Mouse (Mus musculus) lung, postnatal 0 days (tissue): ENCODE data around the gene Gm498. TPM values are rescaled to one million over a fixed set of nuclear protein-coding genes. Genes with fewer than 3 reads are reported as not detected.

ENCODE experiments used
- ATAC-seq: fragments of 200-750 bp; cut with Nextera tagmentation; 2 replicates; pipeline ENCODE4 v1.8.0; 2017; ENCODE audit warnings: moderate library complexity
- DNase-seq: peaks from one replicate; pipeline ENCODE4 v3.0.0-alpha.2; 2016; ENCODE audit warnings: low spot score
- H3K27ac ChIP-seq: fragments of 300-500 bp; sonication (generic); 2 replicates; pipeline ENCODE4 v1.5.1; 2014; ENCODE audit warnings: antibody characterized with exemption, mild to moderate bottlenecking, low read length, mixed read lengths
- H3K27me3 ChIP-seq: fragments of 300-500 bp; sonication (generic); replicated peaks from 2 replicates; pipeline ENCODE4 v1.6.1; 2014; ENCODE audit warnings: low read length, mixed read lengths; ENCODE audit not compliant: insufficient read depth
- H3K36me3 ChIP-seq: fragments of 300-500 bp; sonication (generic); 2 replicates; pipeline ENCODE4 v1.6.1; 2014; ENCODE audit warnings: low read length, mixed read lengths; ENCODE audit not compliant: insufficient read depth
- H3K4me1 ChIP-seq: fragments of 300-500 bp; sonication (generic); 2 replicates; pipeline ENCODE4 v1.6.1; 2014; ENCODE audit warnings: antibody characterized with exemption, low read depth, low read length, mixed read lengths; ENCODE audit not compliant: insufficient read depth
- H3K4me2 ChIP-seq: fragments of 300-500 bp; sonication (generic); replicated peaks from 2 replicates; pipeline ENCODE4 v1.6.1; 2014; ENCODE audit warnings: low read depth, mild to moderate bottlenecking, low read length, moderate library complexity, mixed read lengths
- H3K4me3 ChIP-seq: fragments of 300-500 bp; sonication (generic); 2 replicates; pipeline ENCODE4 v1.5.1; 2014; ENCODE audit warnings: low read depth, low read length
- H3K9ac ChIP-seq: fragments of 300-500 bp; sonication (generic); replicated peaks from 2 replicates; pipeline ENCODE4 v1.6.1; 2014; ENCODE audit warnings: low read depth, mild to moderate bottlenecking
- H3K9me3 ChIP-seq: fragments of 300-500 bp; sonication (generic); 2 replicates; pipeline ENCODE4 v1.6.1; 2016; ENCODE audit warnings: low read length, mixed read lengths
- CTCF ChIP-seq: IDR thresholded peaks from 2 replicates; pipeline ENCODE4 v1.5.1; 2016; ENCODE audit warnings: antibody characterized with exemption, mild to moderate bottlenecking
- EP300 ChIP-seq: IDR thresholded peaks from 2 replicates; pipeline ENCODE4 v1.6.1; 2016; ENCODE audit warnings: antibody characterized with exemption, mild to moderate bottlenecking, control low read depth
- WGBS: fragments of 180-500 bp; shearing (Covaris S2); extraction: QIAGEN DNeasy Blood & Tissue Kit; methylation state at CpG from one replicate; pipeline ENCODE4 v1.1.7; 2014; 5-methylcytosine and 5-hydroxymethylcytosine counted together
- polyA plus RNA-seq: library from polyadenylated mRNA; unstranded; fragments of >200 nt; fragmentation: Nextera tagmentation; extraction: Ambion mirVana; gene quantifications from 2 replicates; pipeline ENCODE4 v1.2.1, GENCODE M21; 2015

Gm498 gene
- not detected in 2 replicates for polyA plus RNA-seq

DNA sequence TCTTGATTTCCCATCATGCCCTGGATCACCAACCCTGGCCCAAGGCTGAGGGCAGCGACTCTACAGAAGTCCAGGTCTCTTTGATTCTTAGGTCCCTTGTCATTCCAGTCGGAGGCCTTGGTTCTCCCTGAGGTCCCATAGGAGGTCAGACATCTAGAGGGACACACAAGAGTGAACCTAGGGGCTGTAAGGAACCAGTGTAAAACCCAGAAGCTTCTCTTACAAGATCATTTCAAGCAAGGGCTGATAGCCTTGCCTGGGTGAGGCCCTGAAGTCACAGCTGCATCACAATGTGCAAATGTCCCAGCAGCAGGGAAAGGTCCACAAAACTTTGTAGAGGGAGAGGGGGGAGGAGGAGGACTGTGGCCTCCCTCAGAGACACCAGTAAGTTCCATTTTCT is at the start of gene Gm498:
Gene Gm498 (plus strand): TSS at position 301 of the 400 bp plus-strand sequence.
- H3K4me2 ChIP-seq = no peak within 1 kb of the TSS
- 76% methylated on average over 2 of the region's 2 CpGs for WGBS
- no peaks in the 10 kb centered on the region for H3K9me3 ChIP-seq
- no peak within 1 kb of the TSS for H3K27ac ChIP-seq
- no peak for ATAC-seq
- H3K9ac ChIP-seq = no peak within 1 kb of the TSS
- no peaks in the 10 kb centered on the region for H3K36me3 ChIP-seq
- DNase-seq = no peak
- no peak within 1 kb of the TSS for H3K4me3 ChIP-seq
- H3K4me1 ChIP-seq = no peaks in the 10 kb centered on the region
- H3K27me3 ChIP-seq = no peaks in the 10 kb centered on the region
- TF ChIP-seq EP300 (no peak), CTCF (no peak)

GRCm38 (mm10) chr7:143819201-143819600 is 47.4 kb upstream of the Gm498 start:
- no peaks in the 10 kb centered on the region for H3K9me3 ChIP-seq
- 63% methylated on average over 4 of the region's 4 CpGs for WGBS

DNA sequence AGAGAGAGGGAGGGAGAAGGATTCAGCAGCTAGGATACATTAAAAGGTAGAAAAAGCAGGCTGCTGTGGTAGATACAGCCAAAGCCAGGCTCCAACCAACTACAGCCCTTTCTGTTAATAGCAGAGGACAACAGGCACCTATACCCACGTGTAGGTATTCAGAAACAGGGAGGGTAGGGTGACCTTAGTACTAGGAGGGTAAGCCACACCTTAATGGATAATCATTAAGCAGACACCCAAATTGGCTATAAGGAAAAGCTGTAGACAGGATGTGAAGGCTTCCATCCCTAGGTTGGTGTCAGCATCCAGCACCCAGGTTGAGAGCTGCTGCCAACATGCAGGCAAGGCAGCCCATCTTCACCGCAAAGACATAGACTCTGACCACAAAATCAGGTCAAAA is 45.4 kb upstream of the Gm498 start:
- H3K9me3 ChIP-seq = no peaks in the 10 kb centered on the region
- no peaks in the 10 kb centered on the region for H3K36me3 ChIP-seq
- H3K27me3 ChIP-seq = no peaks in the 10 kb centered on the region
- no peak overlapping the region for H3K4me3 ChIP-seq
- no peak for ATAC-seq
- H3K27ac ChIP-seq = no peak overlapping the region
- peaks cover 5% of the 10 kb centered on the region; the same call in 1 of the 2 replicates for H3K4me1 ChIP-seq
- H3K9ac ChIP-seq = no peak overlapping the region
- TF ChIP-seq EP300 = no peak
- no peak for TF ChIP-seq CTCF
- WGBS = 90% methylated on average over 2 of the region's 2 CpGs
- H3K4me2 ChIP-seq = no peak overlapping the region
- no peak for DNase-seq

More at GRCm38 (mm10) chr7:143819201-143819600, 47.4 kb upstream of the Gm498 start:
- Histone ChIP-seq H3K4me2 (no peak overlapping the region), H3K4me1 (peaks cover 5% of the 10 kb centered on the region; the same call in 1 of the 2 replicates), H3K9ac (no peak overlapping the region), H3K36me3 (no peaks in the 10 kb centered on the region), H3K4me3 (no peak overlapping the region), H3K27me3 (no peaks in the 10 kb centered on the region), H3K27ac (no peak overlapping the region)
- ATAC-seq (no peak), DNase-seq (no peak)
- TF ChIP-seq CTCF (no peak), EP300 (no peak)

- peak within 1 kb of the TSS; percentile 61 for H3K4me3 ChIP-seq
- H3K4me2 ChIP-seq = peak within 1 kb of the TSS; percentile 69
- no peaks in the 10 kb centered on the region for H3K36me3 ChIP-seq
- no peaks in the 10 kb centered on the region for H3K9me3 ChIP-seq
- under 1% methylated on average over 36 of the region's 40 CpGs for WGBS
- ATAC-seq (peak; percentile 99), DNase-seq (peak; percentile 100)
- TF ChIP-seq EP300 (no peak), CTCF (no peak)
- H3K27me3 ChIP-seq = no peaks in the 10 kb centered on the region
- H3K9ac ChIP-seq = peak within 1 kb of the TSS; percentile 68
- peak within 1 kb of the TSS; percentile 59 for H3K27ac ChIP-seq
- H3K4me1 ChIP-seq = peaks cover 5% of the 10 kb centered on the region; the same call in 1 of the 2 replicates
These were observed 44.0 kb upstream of the Gm498 start, which contains the start of the genes Nadsyn1 and Dhcr7 for GRCm38 (mm10) chr7:143822375-143823265. Nadsyn1 (minus strand) TSS chr7:143822849. Dhcr7 (plus strand) TSS chr7:143823145.

- no peaks in the 10 kb centered on the region for H3K9me3 ChIP-seq
- peak overlapping the region; percentile 61 for H3K4me3 ChIP-seq
- 0 out of 2 replicates have a peak overlapping the region, but pooled peaks have one; percentile 14 for H3K27ac ChIP-seq
- TF ChIP-seq CTCF (no peak), EP300 (no peak)
- no peaks in the 10 kb centered on the region for H3K27me3 ChIP-seq
- H3K4me2 ChIP-seq = peak overlapping the region; percentile 69
- WGBS = 75% methylated on average over 4 of the region's 4 CpGs
- no peaks in the 10 kb centered on the region for H3K36me3 ChIP-seq
- H3K9ac ChIP-seq = 0 out of 2 replicates have a peak overlapping the region, but pooled peaks have one; percentile 6
- no peak for ATAC-seq
- H3K4me1 ChIP-seq = peaks cover 5% of the 10 kb centered on the region; the same call in 1 of the 2 replicates
- no peak for DNase-seq
These were observed 43.4 kb upstream of the Gm498 start for GRCm38 (mm10) chr7:143823266-143823605.

DNA sequence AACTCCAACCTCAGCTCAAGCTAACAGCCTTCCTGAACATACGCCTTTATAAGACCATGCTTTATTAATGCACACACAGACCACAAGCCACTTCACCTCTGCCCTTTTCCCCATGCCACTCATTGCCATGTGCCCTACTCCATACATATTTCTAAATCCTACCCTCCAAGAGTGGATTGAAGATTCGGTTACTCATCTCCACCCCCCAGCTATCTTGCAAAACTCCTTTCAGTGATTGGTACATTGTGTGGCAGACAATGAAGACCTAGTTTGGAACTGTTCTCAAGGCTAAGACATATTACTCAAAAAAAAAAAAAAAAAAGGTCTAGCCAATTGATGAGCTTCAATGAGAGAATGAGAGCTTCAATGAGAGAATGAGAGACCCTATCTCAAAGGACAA is 39.7 kb upstream of the Gm498 start:
- H3K36me3 ChIP-seq = no peaks in the 10 kb centered on the region
- H3K27me3 ChIP-seq = no peaks in the 10 kb centered on the region
- H3K4me2 ChIP-seq = no peak overlapping the region
- ATAC-seq = no peak
- no peak overlapping the region for H3K4me3 ChIP-seq
- TF ChIP-seq CTCF (no peak), EP300 (no peak)
- H3K4me1 ChIP-seq = peaks cover 8% of the 10 kb centered on the region; the same call in 1 of the 2 replicates
- 85% methylated on average over 2 of the region's 2 CpGs for WGBS
- no peaks in the 10 kb centered on the region for H3K9me3 ChIP-seq
- DNase-seq = no peak
- H3K27ac ChIP-seq = no peak overlapping the region
- no peak overlapping the region for H3K9ac ChIP-seq
